Mouse (Mus musculus) stomach, postnatal 0 days (tissue): ENCODE measurements around the gene Dact1.

ENCODE experiments used
- CTCF ChIP-seq: IDR thresholded peaks from 2 replicates; pipeline ENCODE4 v1.5.1; 2016; ENCODE audit warnings: antibody characterized with exemption, low read depth, mild to moderate bottlenecking, moderate library complexity
- EP300 ChIP-seq: optimal IDR thresholded peaks from 2 replicates; pipeline ENCODE3; 2016; ENCODE audit warnings: antibody characterized with exemption

- TF ChIP-seq CTCF (no peak), EP300 (no peak)
These were observed 55.5 kb downstream of the Dact1 start for GRCm38 (mm10) chr12:71365208-71365607.
